Mouse (Mus musculus) naive thymus-derived CD4-positive, alpha-beta T cell, adult 2 months (primary cell): ENCODE data around the gene Cenps.

Experiments used
- DNase-seq: peaks from one replicate; pipeline ENCODE4 v3.0.0-alpha.2; 2011; ENCODE audit warnings: low read depth

The Cenps gene

GRCm38 (mm10) chr4:149157415-149157973 lies 20.1 kb upstream of the Cenps start:
- no peak for DNase-seq

- no peak for DNase-seq
These were observed 18.3 kb upstream of the Cenps start for GRCm38 (mm10) chr4:149155711-149156110.

- no peak for DNase-seq
These were observed 17.4 kb upstream of the Cenps start for GRCm38 (mm10) chr4:149154859-149155258.

- DNase-seq: no peak
These were observed 13.3 kb upstream of the Cenps start for GRCm38 (mm10) chr4:149150721-149151120.

GRCm38 (mm10) chr4:149150256-149150655 lies 12.8 kb upstream of the Cenps start:
- DNase-seq: no peak

- no peak for DNase-seq
These were observed 12.2 kb upstream of the Cenps start for GRCm38 (mm10) chr4:149149611-149150010.

GRCm38 (mm10) chr4:149149196-149149595 lies 11.8 kb upstream of the Cenps start:
- no peak for DNase-seq

GRCm38 (mm10) chr4:149148084-149148483 lies 10.7 kb upstream of the Cenps start:
- no peak for DNase-seq

- DNase-seq: peak; percentile 67
These were observed 10.1 kb upstream of the Cenps start for GRCm38 (mm10) chr4:149147528-149147927.

- peak; percentile 29 for DNase-seq
These were observed 7.7 kb upstream of the Cenps start for GRCm38 (mm10) chr4:149145151-149145550.

GRCm38 (mm10) chr4:149144459-149144858 lies 7.0 kb upstream of the Cenps start:
- peak; percentile 92 for DNase-seq

GRCm38 (mm10) chr4:149143594-149143993 lies 6.2 kb upstream of the Cenps start:
- no peak for DNase-seq

GRCm38 (mm10) chr4:149138515-149138914 lies 1.1 kb upstream of the Cenps start:
- DNase-seq: no peak

GRCm38 (mm10) chr4:149136116-149136850 lies 1.1 kb downstream of the Cenps start:
- DNase-seq: no peak

- DNase-seq: no peak
These were observed 4.0 kb downstream of the Cenps start for GRCm38 (mm10) chr4:149133395-149133794.

GRCm38 (mm10) chr4:149131789-149132565 lies 5.5 kb downstream of the Cenps start:
- no peak for DNase-seq

GRCm38 (mm10) chr4:149131021-149131752 lies 6.2 kb downstream of the Cenps start:
- DNase-seq: no peak

GRCm38 (mm10) chr4:149128467-149128866 lies 9.0 kb downstream of the Cenps start:
- no peak for DNase-seq

GRCm38 (mm10) chr4:149126663-149127062 lies 10.8 kb downstream of the Cenps start, which contains the start of gene Cort:
Gene Cort (minus strand): TSS chr4:149126763.
- no peak for DNase-seq

- no peak for DNase-seq
These were observed 11.3 kb downstream of the Cenps start for GRCm38 (mm10) chr4:149126115-149126509.

GRCm38 (mm10) chr4:149125341-149126114 lies 11.9 kb downstream of the Cenps start:
- no peak for DNase-seq
